Mouse (Mus musculus) MEL (cell line): ENCODE data around the gene Cyb5rl. TPM values are rescaled to one million over a fixed set of nuclear protein-coding genes. Genes with fewer than 3 reads are reported as not detected.

Source experiments
- DNase-seq: peaks from one replicate; pipeline ENCODE4 v3.0.0; 2011; ENCODE audit warnings: low read depth, low spot score
- H3K27ac ChIP-seq: 2 replicates; pipeline ENCODE4 v1.5.1; 2012; ENCODE audit warnings: low read depth, mild to moderate bottlenecking, control low read depth, low read length, moderate library complexity; ENCODE audit not compliant: control insufficient read depth
- H3K27me3 ChIP-seq, 2 experiments: fragments of 150-350 bp in 1 of 2; sonication (generic) in 1 of 2; 2 replicates each; pipeline ENCODE4 v1.6.1; 2012; ENCODE audit warnings: low read length in 2 of 2, mild to moderate bottlenecking in 2 of 2, improper control_type of control experiment in 1 of 2, moderate library complexity in 1 of 2; ENCODE audit not compliant: insufficient read depth in 2 of 2, control insufficient read depth in 1 of 2
- H3K36me3 ChIP-seq, 2 experiments: 2 replicates each; pipeline ENCODE4 v1.6.1; 2012 to 2014; ENCODE audit warnings: low read length in 2 of 2, improper control_type of control experiment in 1 of 2, inconsistent platforms in 1 of 2, mild to moderate bottlenecking in 1 of 2; ENCODE audit not compliant: insufficient read depth in 2 of 2, control insufficient read depth in 1 of 2
- H3K4me1 ChIP-seq, 2 experiments: fragments of 150-350 bp in 1 of 2; sonication (generic) in 1 of 2; 2 replicates each; pipeline ENCODE4 v1.6.1; 2012; ENCODE audit warnings: low read length in 2 of 2, improper control_type of control experiment in 1 of 2, mild to moderate bottlenecking in 1 of 2; ENCODE audit not compliant: insufficient read depth in 2 of 2, control insufficient read depth in 1 of 2
- H3K4me3 ChIP-seq, 2 experiments: fragments of 150-350 bp in 1 of 2; sonication (generic) in 1 of 2; 2 replicates each; pipeline ENCODE4 v1.5.1; 2012; ENCODE audit warnings: low read depth in 2 of 2, low read length in 2 of 2, mild to moderate bottlenecking in 2 of 2, moderate library complexity in 2 of 2, control low read depth in 1 of 2, improper control_type of control experiment in 1 of 2; ENCODE audit not compliant: control insufficient read depth in 1 of 2, insufficient read depth in 1 of 2
- H3K79me2 ChIP-seq: 2 replicates; pipeline ENCODE4 v1.6.1; 2012; ENCODE audit warnings: mild to moderate bottlenecking, low read length, moderate library complexity; ENCODE audit not compliant: control insufficient read depth, poor library complexity, insufficient read depth
- H3K9ac ChIP-seq: 2 replicates; pipeline ENCODE4 v1.6.1; 2012; ENCODE audit warnings: low read depth, mild to moderate bottlenecking, control low read depth, low read length, moderate library complexity; ENCODE audit not compliant: control insufficient read depth, poor library complexity, severe bottlenecking
- H3K9me3 ChIP-seq: fragments of 150-350 bp; sonication (generic); replicated peaks from 2 replicates; pipeline ENCODE4 v1.6.1; 2012; ENCODE audit warnings: mild to moderate bottlenecking, low read length, improper control_type of control experiment, moderate library complexity; ENCODE audit not compliant: insufficient read depth
- CHD1 ChIP-seq: IDR thresholded peaks from 2 replicates; pipeline ENCODE4 v1.6.1; 2012; ENCODE audit warnings: low read depth, mild to moderate bottlenecking, inconsistent platforms, low read length, improper control_type of control experiment
- CHD2 ChIP-seq: IDR thresholded peaks from 2 replicates; pipeline ENCODE4 v1.6.1; 2011; ENCODE audit warnings: low read length, improper control_type of control experiment
- CTCF ChIP-seq, 3 experiments: IDR thresholded peaks in 2 of 3; conservative IDR thresholded peaks in 1 of 3; 2 replicates each; pipeline ENCODE4 v1.5.1; 2011 to 2012; ENCODE audit warnings: low read length in 3 of 3, low read depth in 2 of 3, mild to moderate bottlenecking in 2 of 3, improper control_type of control experiment in 1 of 3, inconsistent platforms in 1 of 3, mixed read lengths in 1 of 3, moderate library complexity in 1 of 3; ENCODE audit not compliant: control insufficient read depth in 1 of 3, insufficient read depth in 1 of 3, poor library complexity in 1 of 3, severe bottlenecking in 1 of 3
- E2F4 ChIP-seq: IDR thresholded peaks from 2 replicates; pipeline ENCODE4 v1.6.1; 2011; ENCODE audit warnings: low read depth, low read length, improper control_type of control experiment, borderline replicate concordance
- ELF1 ChIP-seq: IDR thresholded peaks from 2 replicates; pipeline ENCODE4 v1.6.1; 2014; ENCODE audit warnings: low read depth, mild to moderate bottlenecking, inconsistent platforms, low read length, improper control_type of control experiment, moderate library complexity
- GABPA ChIP-seq: IDR thresholded peaks from 2 replicates; pipeline ENCODE4 v1.6.1; 2012; ENCODE audit warnings: low read depth, mild to moderate bottlenecking, inconsistent platforms, low read length, improper control_type of control experiment, moderate library complexity
- HCFC1 ChIP-seq: IDR thresholded peaks from 2 replicates; pipeline ENCODE4 v1.6.1; 2012; ENCODE audit warnings: low read depth, mild to moderate bottlenecking, inconsistent platforms, low read length, improper control_type of control experiment, moderate library complexity
- MAZ ChIP-seq: IDR thresholded peaks from 2 replicates; pipeline ENCODE4 v1.6.1; 2012; ENCODE audit warnings: low read depth, mild to moderate bottlenecking, inconsistent platforms, low read length, improper control_type of control experiment
- MEF2A ChIP-seq: IDR thresholded peaks from 2 replicates; pipeline ENCODE4 v1.6.1; 2014; ENCODE audit warnings: low read depth, mild to moderate bottlenecking, inconsistent platforms, low read length, improper control_type of control experiment; ENCODE audit not compliant: poor library complexity, insufficient replicate concordance, severe bottlenecking; ENCODE audit errors: extremely low read depth
- MYB ChIP-seq: IDR thresholded peaks from 2 replicates; pipeline ENCODE4 v1.6.1; 2011; ENCODE audit warnings: mild to moderate bottlenecking, low read depth, low read length, improper control_type of control experiment
- TAL1 ChIP-seq: IDR thresholded peaks from 2 replicates; pipeline ENCODE4 v1.6.1; 2012; ENCODE audit warnings: mild to moderate bottlenecking, inconsistent platforms, low read length, moderate library complexity, mixed read lengths
- UBTF ChIP-seq: IDR thresholded peaks from 2 replicates; pipeline ENCODE4 v1.6.1; 2012; ENCODE audit warnings: low read depth, mild to moderate bottlenecking, inconsistent platforms, low read length, improper control_type of control experiment, moderate library complexity, borderline replicate concordance; ENCODE audit not compliant: insufficient read depth
- ZMIZ1 ChIP-seq: IDR thresholded peaks from 2 replicates; pipeline ENCODE4 v1.6.1; 2012; ENCODE audit warnings: low read depth, mild to moderate bottlenecking, inconsistent platforms, low read length, improper control_type of control experiment, moderate library complexity
- ZNF384 ChIP-seq: IDR thresholded peaks from 2 replicates; pipeline ENCODE4 v1.6.1; 2012; ENCODE audit warnings: low read depth, mild to moderate bottlenecking, inconsistent platforms, low read length, improper control_type of control experiment
- polyA plus RNA-seq, 2 experiments: library from polyadenylated mRNA; stranded (reverse) in 1 of 2; unstranded in 1 of 2; fragments of >175 nt in 1 of 2; fragments of >200 nt in 1 of 2; gene quantifications; 2 replicates each; pipeline versions ENCODE4 v1.2.1 to v1.2.4; 2012; ENCODE audit warnings: low replicate concordance in 2 of 2, low read depth in 1 of 2; ENCODE audit not compliant: insufficient read length in 2 of 2, insufficient read depth in 1 of 2, missing spikeins in 1 of 2
- total RNA-seq: library from RNA; depleted of rRNA; stranded (reverse); fragments of 300-350 nt; gene quantifications from 2 replicates; pipeline ENCODE4 v1.2.3, GENCODE M21; 2012; rRNA removed

Cyb5rl gene
- total and polyA plus RNA-seq, 3 experiments, result 8.5 to 9.3 TPM; not detected in 1

DNA sequence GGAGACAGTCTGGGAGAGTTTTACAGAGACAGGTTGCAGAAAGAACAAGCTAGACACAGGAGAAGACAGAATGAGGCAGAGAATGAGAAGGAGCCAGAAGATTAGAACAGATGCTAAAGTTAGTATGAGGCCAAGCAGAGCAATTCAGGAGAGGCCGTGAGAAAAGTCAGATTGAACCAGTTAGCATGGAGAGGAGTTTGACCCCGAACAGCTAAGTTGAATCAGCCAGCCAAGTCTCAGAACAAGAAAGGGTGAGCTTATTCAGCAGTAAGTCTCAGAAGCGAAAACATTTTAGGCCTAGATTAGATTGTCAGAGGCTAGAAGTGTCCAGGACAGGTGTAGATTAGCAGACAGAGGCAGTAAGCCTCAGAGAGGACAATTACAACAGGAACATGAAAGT, 69.7 kb downstream of the Cyb5rl start:
- no peak overlapping the region for H3K9ac ChIP-seq
- no peak for DNase-seq
- peaks cover 0 to 13% of the 10 kb centered on the region in 2 experiments; a peak in 2 of 4 replicates for H3K36me3 ChIP-seq
- no peaks in the 10 kb centered on the region for H3K9me3 ChIP-seq
- TF ChIP-seq MEF2A, result no peak
- TF ChIP-seq MAZ, result no peak
- TF ChIP-seq GABPA, result no peak
- no peak for TF ChIP-seq HCFC1
- TF ChIP-seq E2F4, result no peak
- TF ChIP-seq CHD1, result no peak
- TF ChIP-seq ELF1, result no peak
- TF ChIP-seq CTCF (IDR thresholded peaks at IDR 0.05 in 2 of 3, conservative IDR thresholded peaks at IDR 0.05 in 1 of 3; ENCODE audit: control insufficient read depth in 1 of 3, insufficient read depth in 1 of 3, low read depth in 2 of 3, low read length in 3 of 3, poor library complexity in 1 of 3, severe bottlenecking in 1 of 3), result no peak
- TF ChIP-seq MYB, result no peak
- no peak for TF ChIP-seq ZMIZ1
- no peak for TF ChIP-seq ZNF384
- no peak for TF ChIP-seq UBTF
- no peak for TF ChIP-seq CHD2
- TF ChIP-seq TAL1, result no peak
- H3K27me3 ChIP-seq, result no peaks in the 10 kb centered on the region; a peak in 1 of 4 replicates
- H3K4me3 ChIP-seq, result no peak overlapping the region
- peaks cover 3 to 14% of the 10 kb centered on the region in 2 experiments; a peak in 3 of 4 replicates for H3K4me1 ChIP-seq
- H3K27ac ChIP-seq, result no peak overlapping the region
- no peaks in the 10 kb centered on the region for H3K79me2 ChIP-seq

Other genes starting within 250 kb of the Cyb5rl start
- 28.3 and 30.5 TPM in 2 replicates for gene Ssbp3, start 156.3 kb upstream of the Cyb5rl start, total RNA-seq
- 100 to 1,000 TPM; 116 to 242 TPM for gene Ssbp3, start 156.3 kb upstream of the Cyb5rl start, polyA plus RNA-seq
- 69.6 and 73.1 TPM in 2 replicates for gene Mrpl37, start 120 bp upstream of the Cyb5rl start, total RNA-seq
- 100 to 1,000 TPM; 153 to 423 TPM for gene Mrpl37, start 120 bp upstream of the Cyb5rl start, polyA plus RNA-seq
- gene Cdcp2, start 29.9 kb downstream of the Cyb5rl start, total RNA-seq, result not detected in 2 replicates
- not detected for gene Cdcp2, start 29.9 kb downstream of the Cyb5rl start, polyA plus RNA-seq
- 51.9 and 55.8 TPM in 2 replicates for gene Tmem59, start 111.4 kb downstream of the Cyb5rl start, total RNA-seq
- 10 to 100 TPM in 1 of 2 experiments, not detected in 1; 78.9 TPM for gene Tmem59, start 111.4 kb downstream of the Cyb5rl start, polyA plus RNA-seq
- 1.5 and 1.9 TPM in 2 replicates for gene Tceanc2, start 112.1 kb downstream of the Cyb5rl start, total RNA-seq
- 1 to 10 TPM in 1 of 2 experiments, not detected in 1; 9.4 TPM for gene Tceanc2, start 112.1 kb downstream of the Cyb5rl start, polyA plus RNA-seq
- gene Ldlrad1, start 142.2 kb downstream of the Cyb5rl start, total RNA-seq, result 0.15 TPM in 1 of 2 replicates, not detected in the other
- not detected for gene Ldlrad1, start 142.2 kb downstream of the Cyb5rl start, polyA plus RNA-seq
- 8.6 and 9.3 TPM in 2 replicates for gene Lrrc42, start 186.5 kb downstream of the Cyb5rl start, total RNA-seq
- gene Lrrc42, start 186.5 kb downstream of the Cyb5rl start, polyA plus RNA-seq, result 10 to 100 TPM in 1 of 2 experiments, not detected in 1; 48.9 TPM
- gene Hspb11, start 186.6 kb downstream of the Cyb5rl start, total RNA-seq, result 11.2 and 12.4 TPM in 2 replicates
- gene Hspb11, start 186.6 kb downstream of the Cyb5rl start, polyA plus RNA-seq, result 10 to 100 TPM in 1 of 2 experiments, not detected in 1; 16.8 TPM
- not detected in 2 replicates for gene Dio1, start 240.2 kb downstream of the Cyb5rl start, total RNA-seq
- under 1 TPM in 1 of 2 experiments, not detected in 1; 0.13 TPM for gene Dio1, start 240.2 kb downstream of the Cyb5rl start, polyA plus RNA-seq
- gene Yipf1, start 247.4 kb downstream of the Cyb5rl start, total RNA-seq, result 37.5 and 40.6 TPM in 2 replicates
- 100 to 1,000 TPM in 1 of 2 experiments, 10 to 100 TPM in 1; 43.5 to 549 TPM for gene Yipf1, start 247.4 kb downstream of the Cyb5rl start, polyA plus RNA-seq